Mouse (Mus musculus) embryonic facial prominence, embryonic 12.5 days (tissue): ENCODE data around the gene Galnt10. TPM values are rescaled to one million over a fixed set of nuclear protein-coding genes. Genes with fewer than 3 reads are reported as not detected.

Experiments used
- ATAC-seq: fragments of 200-750 bp; cut with Nextera tagmentation; 2 replicates; pipeline ENCODE4 v1.8.0; 2017; ENCODE audit not compliant: insufficient number of reproducible peaks, insufficient read depth, low FRiP score, low TSS enrichment
- H3K27ac ChIP-seq: fragments of 300-500 bp; sonication (generic); 2 replicates; pipeline ENCODE4 v1.5.1; 2016; ENCODE audit warnings: mild to moderate bottlenecking
- H3K27me3 ChIP-seq: fragments of 300-500 bp; sonication (generic); 2 replicates; pipeline ENCODE4 v1.6.1; 2016; ENCODE audit warnings: mild to moderate bottlenecking, moderate library complexity
- H3K36me3 ChIP-seq: fragments of 300-500 bp; sonication (generic); 2 replicates; pipeline ENCODE4 v1.6.1; 2016; ENCODE audit warnings: mild to moderate bottlenecking
- H3K4me1 ChIP-seq: fragments of 300-500 bp; sonication (generic); 2 replicates; pipeline ENCODE4 v1.6.1; 2016
- H3K4me2 ChIP-seq: fragments of 300-500 bp; sonication (generic); replicated peaks from 2 replicates; pipeline ENCODE4 v1.6.1; 2016; ENCODE audit warnings: mild to moderate bottlenecking, moderate library complexity
- H3K4me3 ChIP-seq: fragments of 300-500 bp; sonication (generic); 2 replicates; pipeline ENCODE4 v1.5.1; 2016; ENCODE audit warnings: mild to moderate bottlenecking
- H3K9ac ChIP-seq: fragments of 300-500 bp; sonication (generic); 2 replicates; pipeline ENCODE4 v1.6.1; 2016; ENCODE audit warnings: mild to moderate bottlenecking, moderate library complexity
- H3K9me3 ChIP-seq: fragments of 300-500 bp; sonication (generic); 2 replicates; pipeline ENCODE4 v1.6.1; 2016; ENCODE audit warnings: mild to moderate bottlenecking, moderate library complexity
- WGBS: fragments of 180-500 bp; shearing (Covaris S2); methylation state at CpG from one replicate; pipeline ENCODE4 v1.1.7; 2016; 5-methylcytosine and 5-hydroxymethylcytosine counted together
- polyA plus RNA-seq: library from polyadenylated mRNA; unstranded; fragments of >200 nt; fragmentation: Nextera tagmentation; extraction: Ambion mirVana; gene quantifications from 2 replicates; pipeline ENCODE4 v1.2.1, GENCODE M21; 2016

Gene Galnt10
- polyA plus RNA-seq, 1 experiment from 2014 or later, result 36.2 TPM

DNA sequence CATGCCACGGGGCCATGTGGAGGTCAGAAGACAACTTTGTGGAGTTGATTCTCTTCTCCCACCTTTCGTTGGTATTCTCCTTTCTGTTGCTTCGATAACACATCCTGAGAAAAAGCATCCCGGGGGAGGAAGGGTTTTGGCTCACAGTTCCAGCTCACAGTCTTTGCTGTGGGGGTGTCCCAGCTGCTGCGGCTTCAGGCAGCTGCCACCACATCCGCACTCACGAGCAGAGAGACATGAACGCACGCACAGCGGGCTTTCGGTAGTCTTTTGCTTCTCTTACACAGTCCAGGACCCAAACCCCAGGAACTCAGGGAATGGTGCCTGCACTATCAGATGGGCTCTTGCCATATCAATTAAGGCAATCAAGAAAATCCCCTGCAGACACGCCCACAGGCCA, 37.9 kb downstream of the Galnt10 start:
- 80% methylated on average over 12 of the region's 12 CpGs for WGBS
- H3K9me3 ChIP-seq, result no peaks in the 10 kb centered on the region
- no peak overlapping the region for H3K4me3 ChIP-seq
- H3K9ac ChIP-seq, result no peak overlapping the region
- H3K4me2 ChIP-seq, result no peak overlapping the region
- peaks cover 28% of the 10 kb centered on the region for H3K4me1 ChIP-seq
- H3K27ac ChIP-seq, result no peak overlapping the region
- no peak for ATAC-seq
- no peaks in the 10 kb centered on the region for H3K27me3 ChIP-seq
- H3K36me3 ChIP-seq, result no peaks in the 10 kb centered on the region

DNA sequence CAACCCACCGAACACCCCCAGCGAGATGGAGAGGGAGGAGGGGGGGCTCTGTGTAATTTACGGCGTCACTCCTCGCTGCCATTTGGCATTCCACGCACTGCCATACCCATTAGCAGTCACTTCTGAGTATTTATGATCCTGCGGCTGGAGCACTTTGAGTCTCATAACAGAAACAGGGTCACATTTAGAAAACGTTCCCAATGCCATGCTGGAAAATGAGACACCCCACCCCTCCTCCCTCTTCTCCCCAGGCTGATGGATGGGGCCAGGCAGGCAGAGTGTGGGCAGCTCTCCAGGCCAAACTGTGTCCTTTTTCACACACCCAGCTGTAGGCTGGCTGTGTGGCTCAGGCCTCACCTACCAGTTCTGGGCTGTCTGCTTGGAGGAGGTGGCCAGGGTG, 38.7 kb downstream of the Galnt10 start:
- H3K9me3 ChIP-seq, result no peaks in the 10 kb centered on the region
- peaks cover 28% of the 10 kb centered on the region for H3K4me1 ChIP-seq
- H3K4me3 ChIP-seq, result no peak overlapping the region
- no peak overlapping the region for H3K9ac ChIP-seq
- no peak for ATAC-seq
- H3K36me3 ChIP-seq, result no peaks in the 10 kb centered on the region
- 52% methylated on average over 8 of the region's 8 CpGs for WGBS
- H3K4me2 ChIP-seq, result no peak overlapping the region
- H3K27me3 ChIP-seq, result no peaks in the 10 kb centered on the region
- H3K27ac ChIP-seq, result no peak overlapping the region; the same call in 1 of the 2 replicates

DNA sequence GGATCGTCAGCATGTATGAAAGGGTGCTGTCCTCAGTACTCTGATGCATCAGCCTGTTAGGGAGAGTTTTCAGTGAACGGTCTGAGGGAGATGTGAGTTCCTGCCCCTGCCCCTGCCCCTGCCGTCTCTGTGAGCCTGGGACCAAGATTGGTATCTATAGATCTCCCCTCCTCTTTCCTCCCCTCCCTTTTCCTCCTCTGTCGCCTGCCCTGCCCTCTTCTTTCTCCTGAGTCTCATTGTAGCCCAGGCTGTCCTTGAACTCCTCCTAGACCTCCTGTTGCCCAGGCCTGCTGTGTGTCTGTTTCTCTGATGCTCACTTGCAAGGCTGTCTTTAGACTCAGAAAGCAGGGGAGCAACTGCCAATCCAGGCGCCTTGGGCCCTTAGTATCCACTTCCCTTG, 39.6 kb downstream of the Galnt10 start:
- WGBS, result 30% methylated on average over 5 of the region's 5 CpGs
- H3K4me1 ChIP-seq, result peaks cover 28% of the 10 kb centered on the region

DNA sequence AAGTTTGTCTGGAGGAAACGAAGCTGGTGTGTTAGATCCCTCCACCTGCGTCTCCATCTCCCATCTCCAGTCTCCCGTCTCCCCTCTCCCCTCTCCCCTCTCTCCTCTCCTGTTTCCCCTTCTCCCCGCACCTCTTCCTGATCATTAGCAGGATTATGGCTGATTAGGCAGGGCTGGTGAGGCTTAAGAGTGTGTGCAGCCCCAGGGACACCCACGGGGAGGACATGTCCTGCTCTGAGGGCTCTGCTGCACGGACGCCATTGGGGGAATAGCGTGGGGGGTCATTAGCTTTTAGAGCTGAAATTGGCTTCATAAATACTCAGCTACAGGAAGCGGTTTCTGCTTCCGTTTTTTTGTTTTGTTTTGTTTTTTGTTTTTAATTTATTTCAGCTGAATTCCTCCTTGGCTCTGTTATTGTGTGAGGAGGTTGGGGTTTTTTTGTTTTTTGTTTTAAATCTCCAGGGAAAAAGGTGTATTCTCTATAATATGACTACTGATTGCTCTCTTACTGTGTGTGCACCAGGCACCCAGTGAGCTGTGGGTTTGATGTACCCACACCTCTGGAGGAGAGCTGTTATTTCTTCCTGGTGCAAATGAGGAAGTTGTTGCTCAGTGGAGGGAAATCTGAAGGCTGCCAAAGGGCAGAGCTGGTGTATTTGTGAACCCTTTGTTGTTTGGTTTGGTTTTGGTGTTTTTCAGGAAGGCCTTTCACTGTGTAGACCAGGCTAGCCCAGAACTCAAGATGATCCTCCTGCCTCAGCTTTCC, 40.6 kb downstream of the Galnt10 start:
- Histone ChIP-seq H3K27me3 (no peaks in the 10 kb centered on the region), H3K36me3 (no peaks in the 10 kb centered on the region), H3K4me3 (no peak overlapping the region), H3K9me3 (no peaks in the 10 kb centered on the region), H3K4me1 (peaks cover 28% of the 10 kb centered on the region), H3K9ac (no peak overlapping the region), H3K4me2 (no peak overlapping the region), H3K27ac (no peak overlapping the region)
- WGBS, result 41% methylated on average over 10 of the region's 10 CpGs
- ATAC-seq, result no peak

More for the DNA sequence above, 39.6 kb downstream of the Galnt10 start:
- no peak for ATAC-seq
- Histone ChIP-seq H3K4me3 (no peak overlapping the region), H3K36me3 (no peaks in the 10 kb centered on the region), H3K9me3 (no peaks in the 10 kb centered on the region), H3K9ac (no peak overlapping the region), H3K4me2 (no peak overlapping the region), H3K27ac (no peak overlapping the region), H3K27me3 (no peaks in the 10 kb centered on the region)

DNA sequence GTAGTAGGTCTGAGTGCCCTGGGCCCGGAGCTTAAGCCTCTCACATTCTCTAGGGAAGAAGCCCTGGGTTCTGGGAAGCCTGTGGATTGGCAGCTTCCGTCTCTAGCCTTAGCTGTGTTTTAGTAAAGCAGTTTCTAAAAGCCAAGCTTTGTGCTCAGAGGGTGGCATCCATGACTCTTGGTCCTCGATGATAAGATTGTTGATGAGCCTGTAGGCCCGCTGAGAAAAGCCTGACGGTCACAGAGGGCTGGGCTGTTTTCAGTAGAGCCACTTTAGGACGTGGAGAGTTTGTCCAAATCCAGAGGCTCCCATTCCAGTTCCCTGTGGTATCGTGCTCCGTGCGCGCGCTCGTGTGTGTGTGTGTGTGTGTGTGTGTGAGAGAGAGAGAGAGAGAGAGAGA, 41.6 kb downstream of the Galnt10 start:
- Histone ChIP-seq H3K27ac (no peak overlapping the region), H3K27me3 (no peaks in the 10 kb centered on the region), H3K9me3 (no peaks in the 10 kb centered on the region), H3K4me2 (no peak overlapping the region), H3K4me1 (peaks cover 28% of the 10 kb centered on the region), H3K4me3 (no peak overlapping the region), H3K36me3 (no peaks in the 10 kb centered on the region), H3K9ac (no peak overlapping the region)
- ATAC-seq, result no peak
- 82% methylated on average over 12 of the region's 12 CpGs for WGBS

DNA sequence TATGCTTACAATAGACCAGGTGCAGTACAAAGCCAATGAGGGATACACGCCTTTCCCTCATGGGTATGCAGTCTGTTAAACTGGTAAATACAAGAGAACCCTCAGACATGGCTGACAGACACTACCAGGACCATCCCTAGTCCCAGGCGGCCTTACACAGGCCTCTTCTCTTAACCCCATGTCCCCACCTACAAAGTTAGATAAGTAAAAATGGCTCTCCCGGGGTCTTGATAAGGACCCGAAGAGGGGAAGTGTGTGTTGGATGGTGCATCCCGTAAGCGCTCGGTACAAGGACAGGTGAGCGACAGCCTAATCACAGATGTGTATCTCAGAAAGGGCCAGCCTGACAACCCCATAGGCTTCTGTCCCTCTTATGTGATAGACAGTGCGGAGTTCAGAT, 42.0 kb downstream of the Galnt10 start:
- no peak overlapping the region for H3K27ac ChIP-seq
- no peak overlapping the region for H3K4me2 ChIP-seq
- no peaks in the 10 kb centered on the region for H3K36me3 ChIP-seq
- H3K4me1 ChIP-seq, result peaks cover 25% of the 10 kb centered on the region
- H3K9ac ChIP-seq, result no peak overlapping the region
- no peak overlapping the region for H3K4me3 ChIP-seq
- H3K27me3 ChIP-seq, result no peaks in the 10 kb centered on the region
- WGBS, result 94% methylated on average over 9 of the region's 9 CpGs
- ATAC-seq, result no peak
- no peaks in the 10 kb centered on the region for H3K9me3 ChIP-seq

DNA sequence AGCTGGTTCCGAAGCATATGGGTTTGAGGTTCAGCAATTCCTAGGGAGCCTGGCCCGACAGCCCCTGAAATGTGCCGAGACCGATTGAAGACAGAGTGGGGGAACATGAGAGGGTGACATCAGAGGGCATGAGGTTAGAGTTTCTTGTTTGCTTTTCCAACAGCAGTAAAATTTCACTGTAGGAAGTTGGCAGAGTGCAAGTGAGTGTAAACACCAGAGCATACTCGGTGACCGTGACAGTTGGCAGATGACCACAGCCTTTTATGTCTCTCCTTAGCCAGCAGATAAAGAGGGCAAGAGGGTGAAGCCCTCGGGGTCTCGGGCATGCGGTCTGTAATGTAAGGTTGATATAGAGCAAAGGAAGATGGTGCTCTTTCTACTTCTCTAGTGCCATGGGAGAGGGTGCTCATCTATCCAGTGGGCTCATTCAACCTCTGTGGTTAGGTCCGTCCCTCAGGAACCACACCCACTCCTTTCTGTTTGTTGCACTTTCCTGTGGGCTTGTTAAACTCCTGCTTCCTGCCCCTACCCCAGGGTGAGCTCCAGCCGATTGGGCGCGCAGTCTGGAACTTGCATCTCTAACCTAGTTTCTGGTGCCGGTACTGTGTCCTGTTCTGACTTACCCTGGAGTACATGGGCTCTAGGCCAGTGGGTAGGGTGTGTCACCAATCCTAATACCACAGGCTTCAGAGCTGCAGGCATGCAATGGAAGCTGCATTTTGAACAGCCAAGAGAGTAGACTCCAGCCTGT, 43.1 kb downstream of the Galnt10 start:
- Histone ChIP-seq H3K4me1 (peaks cover 16% of the 10 kb centered on the region; the same call in 1 of the 2 replicates), H3K27me3 (no peaks in the 10 kb centered on the region), H3K27ac (no peak overlapping the region), H3K9me3 (no peaks in the 10 kb centered on the region), H3K9ac (no peak overlapping the region), H3K4me3 (no peak overlapping the region), H3K36me3 (no peaks in the 10 kb centered on the region), H3K4me2 (no peak overlapping the region)
- no peak for ATAC-seq
- WGBS, result 73% methylated on average over 14 of the region's 14 CpGs

DNA sequence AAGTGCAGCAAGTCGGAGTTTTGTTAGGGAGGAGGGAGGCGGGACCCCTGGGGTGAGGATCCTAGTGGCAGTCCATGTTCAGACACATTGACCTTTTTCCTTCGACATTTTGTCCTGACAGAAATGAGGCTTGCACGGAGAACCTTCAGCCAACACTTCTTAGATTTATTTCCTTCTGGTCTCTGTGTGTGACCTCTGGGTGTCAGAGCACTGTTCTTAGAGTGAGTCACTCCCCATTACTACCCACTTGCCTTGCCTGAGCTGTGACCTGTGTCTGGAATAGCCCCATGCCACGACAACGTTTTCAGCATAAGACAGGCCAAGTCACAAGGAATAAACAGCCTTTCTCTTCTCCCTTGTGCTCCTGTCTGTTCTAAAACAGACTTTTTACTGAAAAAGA, 44.6 kb downstream of the Galnt10 start:
- 74% methylated on average over 6 of the region's 6 CpGs for WGBS
- no peaks in the 10 kb centered on the region for H3K36me3 ChIP-seq
- H3K4me2 ChIP-seq, result no peak overlapping the region
- peaks cover 4% of the 10 kb centered on the region; the same call in 1 of the 2 replicates for H3K4me1 ChIP-seq
- no peak overlapping the region for H3K4me3 ChIP-seq
- no peaks in the 10 kb centered on the region for H3K9me3 ChIP-seq
- H3K27ac ChIP-seq, result no peak overlapping the region
- no peaks in the 10 kb centered on the region for H3K27me3 ChIP-seq
- no peak overlapping the region for H3K9ac ChIP-seq
- no peak for ATAC-seq

DNA sequence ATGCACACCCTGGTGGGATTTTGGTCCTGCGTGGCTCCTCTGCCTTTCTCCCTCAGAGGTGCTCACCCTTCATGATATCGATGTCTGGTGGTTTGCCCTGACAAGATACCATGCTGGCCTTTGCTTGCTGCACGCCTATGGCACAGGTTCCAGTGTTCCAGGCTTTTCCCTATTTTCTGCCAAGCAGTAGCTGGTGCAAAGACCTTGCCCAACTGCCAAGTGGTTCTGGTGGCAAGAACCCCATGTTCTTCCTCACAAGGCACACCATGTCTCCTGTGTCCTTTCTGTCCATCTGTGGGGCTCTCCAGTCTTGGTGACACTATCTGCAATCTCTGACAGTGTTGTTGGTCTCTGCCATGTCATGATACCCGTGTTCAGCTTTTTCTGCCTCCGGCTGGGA, 45.6 kb downstream of the Galnt10 start:
- H3K9me3 ChIP-seq, result no peaks in the 10 kb centered on the region
- H3K4me2 ChIP-seq, result no peak overlapping the region
- no peaks in the 10 kb centered on the region for H3K36me3 ChIP-seq
- no peaks in the 10 kb centered on the region for H3K27me3 ChIP-seq
- peaks cover under 1% of the 10 kb centered on the region; the same call in 1 of the 2 replicates for H3K4me1 ChIP-seq
- no peak overlapping the region for H3K4me3 ChIP-seq
- 89% methylated on average over 5 of the region's 5 CpGs for WGBS
- ATAC-seq, result no peak
- no peak overlapping the region for H3K27ac ChIP-seq
- no peak overlapping the region for H3K9ac ChIP-seq

DNA sequence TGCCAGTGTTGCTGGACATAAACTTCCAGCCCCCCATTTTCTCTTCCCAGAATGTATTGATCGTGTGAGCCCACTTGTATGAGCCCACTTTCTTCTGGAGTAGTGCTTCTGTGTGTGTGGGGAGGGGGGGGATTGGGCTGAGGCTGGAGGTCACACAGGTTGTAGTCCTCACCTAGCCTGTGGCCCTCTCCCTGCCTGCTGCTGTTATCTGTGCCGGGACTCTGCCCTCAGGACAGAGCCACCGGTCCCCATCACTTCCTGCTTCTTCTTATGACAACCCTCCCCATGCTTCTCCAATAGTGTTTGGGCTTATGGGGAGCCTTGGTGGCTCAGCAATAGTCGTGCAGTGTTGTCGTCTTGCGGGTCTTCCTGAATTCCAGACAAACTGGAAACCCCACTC, 46.7 kb downstream of the Galnt10 start:
- Histone ChIP-seq H3K36me3 (no peaks in the 10 kb centered on the region), H3K4me3 (no peak overlapping the region), H3K9ac (no peak overlapping the region), H3K9me3 (no peaks in the 10 kb centered on the region), H3K4me2 (no peak overlapping the region), H3K27me3 (no peaks in the 10 kb centered on the region), H3K4me1 (peaks cover 12% of the 10 kb centered on the region), H3K27ac (no peak overlapping the region)
- WGBS, result 56% methylated on average over 6 of the region's 6 CpGs
- ATAC-seq, result peak; percentile 68; the same call in 1 of the 2 replicates

DNA sequence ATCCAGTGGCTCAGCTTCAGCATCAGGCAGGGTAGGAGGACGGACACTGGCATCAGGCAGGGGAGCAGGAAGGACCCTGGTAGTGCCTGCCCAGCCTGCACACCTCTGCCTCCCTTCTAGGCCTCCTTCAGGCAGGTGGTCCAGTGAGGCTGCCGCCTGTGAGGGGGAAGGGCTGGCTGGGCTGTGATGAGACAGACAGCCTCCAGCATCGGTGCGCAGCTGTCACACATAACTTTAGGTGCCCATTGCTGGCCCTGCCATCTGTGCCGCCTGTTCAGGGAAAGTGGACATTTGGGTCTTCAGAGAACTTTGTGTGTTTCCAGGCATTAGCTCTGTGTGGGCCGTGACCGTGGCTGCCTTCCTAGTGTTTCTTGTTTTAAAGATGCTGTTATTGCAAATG, 47.5 kb downstream of the Galnt10 start:
- 76% methylated on average over 7 of the region's 7 CpGs for WGBS
- ATAC-seq, result no peak
- no peaks in the 10 kb centered on the region for H3K27me3 ChIP-seq
- no peak overlapping the region for H3K4me2 ChIP-seq
- H3K36me3 ChIP-seq, result no peaks in the 10 kb centered on the region
- no peak overlapping the region for H3K4me3 ChIP-seq
- H3K4me1 ChIP-seq, result peaks cover 12% of the 10 kb centered on the region
- H3K27ac ChIP-seq, result no peak overlapping the region
- H3K9me3 ChIP-seq, result no peaks in the 10 kb centered on the region
- H3K9ac ChIP-seq, result no peak overlapping the region

DNA sequence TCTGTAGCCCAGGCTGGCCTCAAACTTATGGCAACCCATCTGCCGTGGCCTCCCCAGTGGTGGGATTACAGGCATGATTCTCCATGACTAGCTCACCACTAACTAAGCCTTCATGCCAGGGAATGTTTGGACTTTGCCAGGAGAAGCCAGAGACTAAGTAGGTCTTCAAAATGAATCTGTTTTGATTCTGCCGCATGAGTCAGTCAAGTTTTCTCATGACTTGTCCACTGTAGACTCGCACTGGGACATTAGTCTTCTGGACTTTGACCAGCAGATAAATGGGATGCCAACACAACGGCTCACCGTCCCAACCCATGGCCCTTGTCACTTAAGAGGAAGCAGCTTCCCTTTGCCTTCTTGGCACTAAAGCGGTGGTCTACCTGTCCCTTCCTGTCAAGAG, 49.2 kb downstream of the Galnt10 start:
- peaks cover 12% of the 10 kb centered on the region for H3K4me1 ChIP-seq
- H3K9me3 ChIP-seq, result no peaks in the 10 kb centered on the region
- no peak overlapping the region for H3K4me2 ChIP-seq
- no peaks in the 10 kb centered on the region for H3K27me3 ChIP-seq
- H3K36me3 ChIP-seq, result no peaks in the 10 kb centered on the region
- H3K4me3 ChIP-seq, result no peak overlapping the region
- 95% methylated on average over 6 of the region's 6 CpGs for WGBS
- no peak for ATAC-seq
- H3K9ac ChIP-seq, result no peak overlapping the region
- H3K27ac ChIP-seq, result no peak overlapping the region
